Mouse (Mus musculus): ENCODE measurements at regions not wholly inside any gene's neighbourhood (a gene's known extent, or its start where the extent isn't known, plus 50 kb on each side); places are given as distances from the start of the nearest gene placed in this dataset.
"Not testable (repeated sequence)": the region's sequence is repeated elsewhere in the genome, so short reads cannot be mapped to it uniquely, and the experiment has no call there.

DNA sequence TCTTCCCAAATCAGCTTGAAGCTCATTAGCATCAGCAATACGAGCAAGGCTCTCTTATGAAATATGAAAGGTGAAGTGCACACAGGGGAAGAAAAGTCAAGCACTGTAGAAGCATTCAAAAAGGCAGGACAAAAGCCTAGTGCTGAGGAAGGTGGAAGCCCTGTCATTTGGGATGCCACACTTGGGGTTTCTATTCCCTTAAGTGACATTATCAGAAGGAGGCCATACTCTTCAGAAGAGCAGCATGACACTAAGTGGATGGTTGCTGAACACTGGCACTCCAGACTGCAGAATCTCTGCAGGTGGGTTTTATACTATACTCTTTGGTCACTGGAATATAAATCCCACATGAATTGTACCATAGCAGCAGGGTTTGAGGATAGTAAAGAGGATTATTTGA is 120.4 kb upstream of the Pcsk1 start:
- no peak for DNase-seq (ENCODE audit: low spot score)

- no peak for DNase-seq (ENCODE audit: low spot score)
Observed at GRCm38 (mm10) chr13:74955876-74956275, 133.8 kb upstream of the Pcsk1 start.

DNA sequence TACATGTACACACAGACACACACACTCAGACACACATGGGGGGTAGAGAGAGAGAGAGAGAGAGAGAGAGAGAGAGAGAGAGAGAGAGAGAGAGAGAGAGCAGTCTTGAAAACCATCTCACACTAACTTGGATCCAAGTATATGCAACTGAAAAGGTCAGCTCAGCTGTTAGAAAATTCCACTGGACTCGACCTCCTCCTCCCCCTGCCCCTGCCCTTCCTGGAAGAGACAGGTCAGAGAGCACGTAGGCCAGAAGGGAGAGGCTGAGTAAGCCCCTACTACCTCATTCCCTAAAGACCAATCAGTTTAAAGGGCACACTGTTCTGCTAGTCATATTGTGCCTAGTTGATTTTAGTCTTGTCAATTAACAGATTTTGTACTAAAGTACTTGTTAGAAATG is 105.0 kb upstream of the Cast start:
- not testable (repeated sequence) for DNase-seq (ENCODE audit: low spot score)

GRCm38 (mm10) chr13:74903213-74904055 is 94.8 kb upstream of the Cast start:
- no peak for DNase-seq (ENCODE audit: low spot score)

DNA sequence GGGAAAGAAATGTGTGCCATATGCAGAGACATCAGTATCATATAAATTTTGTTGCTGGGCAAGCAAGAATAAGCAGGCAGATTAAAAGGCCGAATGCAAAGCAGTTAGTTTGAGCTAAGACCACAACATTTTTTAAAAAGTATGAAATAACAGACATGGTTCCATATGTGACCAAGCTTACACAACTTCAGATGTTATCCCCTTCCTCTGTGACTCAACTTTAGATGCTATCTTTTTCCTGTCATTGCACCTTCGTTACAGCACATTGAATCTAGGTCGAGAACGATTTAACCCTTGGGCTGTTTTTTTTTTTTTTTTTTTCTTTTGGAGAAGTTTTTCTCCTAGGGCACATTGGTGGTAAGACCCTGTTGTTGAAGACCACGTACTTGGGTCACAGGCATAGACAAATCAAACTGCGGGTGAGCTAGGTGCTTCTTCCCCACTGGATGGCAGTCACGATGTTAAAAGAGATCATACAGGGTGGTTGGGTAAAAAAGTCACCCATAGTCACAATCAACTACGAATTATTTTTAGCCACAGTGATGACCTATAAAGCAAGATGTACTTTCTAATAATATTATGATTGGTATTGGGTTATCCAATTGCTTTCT is 81.4 kb upstream of the Cast start:
- peak; percentile 13 for DNase-seq (ENCODE audit: low spot score)

- DNase-seq (ENCODE audit: low spot score), result no peak
Observed at GRCm38 (mm10) chr13:74867720-74868119, 59.1 kb upstream of the Cast start.

DNA sequence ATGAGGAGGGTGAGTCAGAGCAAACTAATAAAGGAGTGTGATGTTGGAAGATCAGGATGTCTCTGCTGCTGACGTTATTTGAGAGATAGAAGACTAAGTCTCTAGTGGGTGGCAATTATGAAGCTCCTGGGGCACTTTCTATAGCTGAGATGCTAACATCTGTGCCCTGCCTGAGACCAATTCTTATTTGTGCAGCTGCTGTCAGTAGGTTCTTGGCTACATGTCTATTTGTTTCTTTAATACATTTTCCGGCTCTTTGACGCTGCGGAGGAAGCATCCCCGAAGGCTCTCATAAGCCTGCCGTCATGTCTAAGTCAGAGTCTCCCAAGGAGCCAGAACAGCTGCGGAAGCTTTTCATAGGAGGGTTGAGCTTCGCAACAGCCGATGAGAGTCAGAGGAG is 55.4 kb upstream of the Cast start:
- no peak for DNase-seq (ENCODE audit: low spot score)

GRCm38 (mm10) chr13:74861373-74861970 is 52.9 kb upstream of the Cast start:
- peak; percentile 22 for DNase-seq (ENCODE audit: low spot score)
